Mouse (Mus musculus): ENCODE results near the gene Pef1. TPM values are rescaled to one million over a fixed set of nuclear protein-coding genes. Genes with fewer than 3 reads are reported as not detected.

The Pef1 gene
- polyA plus RNA-seq, 1 experiment, result 56.9 TPM

DNA sequence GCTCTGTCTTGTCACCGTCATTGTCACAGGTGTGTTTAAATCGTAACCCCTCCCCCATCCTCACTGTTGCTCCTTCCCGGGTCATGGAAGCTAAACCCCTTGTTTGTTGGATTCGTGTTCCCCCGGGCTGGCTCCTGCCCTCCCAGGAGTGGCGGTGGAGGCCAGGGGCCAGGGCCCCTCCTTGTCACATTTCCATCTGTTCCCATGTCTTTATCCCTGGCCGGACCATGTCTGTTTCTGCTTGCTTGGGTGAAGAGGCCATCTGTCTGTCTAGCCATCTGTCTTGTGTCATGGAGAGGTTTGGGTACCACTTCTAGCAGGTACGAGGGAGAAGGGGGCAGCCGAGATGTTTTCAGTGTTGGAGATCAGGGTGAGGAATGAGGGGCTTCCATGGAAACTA lies 20.1 kb upstream of the Pef1 start:
- TF ChIP-seq POLR2A (IDR thresholded peaks at IDR 0.05; ENCODE audit: insufficient read depth, low read length) (no peak), EP300 (IDR thresholded peaks at IDR 0.05; ENCODE audit: insufficient read depth, low read depth, low read length) (no peak), CTCF (IDR thresholded peaks at IDR 0.05; ENCODE audit: low read depth, low read length) (no peak)
- no peak overlapping the region for H3K4me3 ChIP-seq (ENCODE audit: low read depth, low read length)
- no peak overlapping the region for H3K9ac ChIP-seq (ENCODE audit: low read depth, poor library complexity, severe bottlenecking)
- no peaks in the 10 kb centered on the region for H3K9me3 ChIP-seq (replicated peaks; ENCODE audit: control insufficient read depth, insufficient read depth, low read length, poor library complexity, severe bottlenecking)
- H3K27me3 ChIP-seq (ENCODE audit: control insufficient read depth, insufficient read depth, low read length, poor library complexity, severe bottlenecking), result no peaks in the 10 kb centered on the region
- no peak overlapping the region for H3K27ac ChIP-seq (ENCODE audit: insufficient read depth, low read length)
- H3K36me3 ChIP-seq (ENCODE audit: control insufficient read depth, insufficient read depth, low read length, poor library complexity, severe bottlenecking), result no peaks in the 10 kb centered on the region
- H3K4me1 ChIP-seq (ENCODE audit: control insufficient read depth, insufficient read depth, low read length), result no peaks in the 10 kb centered on the region

DNA sequence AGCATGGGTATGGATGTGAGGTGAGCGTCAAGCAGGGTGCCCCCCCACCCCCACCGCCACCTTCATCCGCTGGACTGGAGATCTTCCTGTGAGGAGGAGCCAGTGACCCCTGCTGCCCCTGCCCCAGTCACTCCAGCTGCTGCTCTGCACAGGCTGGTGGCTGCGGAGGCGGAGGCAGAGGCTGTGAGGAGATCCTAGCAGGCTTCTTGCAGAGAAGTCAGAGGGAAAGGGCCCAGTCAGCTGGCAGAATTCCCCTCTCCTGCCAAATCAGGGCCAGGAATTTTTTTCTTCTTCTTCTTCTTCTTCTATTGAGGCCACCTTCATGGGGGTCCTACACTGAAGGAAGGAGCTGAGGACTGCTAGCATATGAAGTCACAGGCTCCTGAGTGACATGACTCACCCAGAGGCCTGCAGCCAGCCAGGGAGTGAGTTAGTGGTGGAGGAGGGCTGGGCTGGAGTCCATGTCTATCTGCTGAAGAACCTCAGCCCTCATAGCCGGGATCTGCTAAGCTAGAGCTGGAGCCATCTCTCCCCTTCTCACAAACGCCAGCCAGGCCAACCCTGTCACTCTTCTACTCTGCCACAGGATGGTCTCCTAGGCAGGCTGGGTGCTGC lies 17.9 kb upstream of the Pef1 start:
- no peaks in the 10 kb centered on the region for H3K4me1 ChIP-seq (ENCODE audit: control insufficient read depth, insufficient read depth, low read length)
- H3K4me3 ChIP-seq (ENCODE audit: low read depth, low read length), result no peak overlapping the region
- no peak overlapping the region for H3K27ac ChIP-seq (ENCODE audit: insufficient read depth, low read length)
- no peak overlapping the region for H3K9ac ChIP-seq (ENCODE audit: low read depth, poor library complexity, severe bottlenecking)
- no peaks in the 10 kb centered on the region for H3K9me3 ChIP-seq (replicated peaks; ENCODE audit: control insufficient read depth, insufficient read depth, low read length, poor library complexity, severe bottlenecking)
- no peak for TF ChIP-seq CTCF (IDR thresholded peaks at IDR 0.05; ENCODE audit: low read depth, low read length)
- TF ChIP-seq POLR2A (IDR thresholded peaks at IDR 0.05; ENCODE audit: insufficient read depth, low read length), result no peak
- TF ChIP-seq EP300 (IDR thresholded peaks at IDR 0.05; ENCODE audit: insufficient read depth, low read depth, low read length), result no peak
- no peaks in the 10 kb centered on the region for H3K36me3 ChIP-seq (ENCODE audit: control insufficient read depth, insufficient read depth, low read length, poor library complexity, severe bottlenecking)
- H3K27me3 ChIP-seq (ENCODE audit: control insufficient read depth, insufficient read depth, low read length, poor library complexity, severe bottlenecking), result no peaks in the 10 kb centered on the region

DNA sequence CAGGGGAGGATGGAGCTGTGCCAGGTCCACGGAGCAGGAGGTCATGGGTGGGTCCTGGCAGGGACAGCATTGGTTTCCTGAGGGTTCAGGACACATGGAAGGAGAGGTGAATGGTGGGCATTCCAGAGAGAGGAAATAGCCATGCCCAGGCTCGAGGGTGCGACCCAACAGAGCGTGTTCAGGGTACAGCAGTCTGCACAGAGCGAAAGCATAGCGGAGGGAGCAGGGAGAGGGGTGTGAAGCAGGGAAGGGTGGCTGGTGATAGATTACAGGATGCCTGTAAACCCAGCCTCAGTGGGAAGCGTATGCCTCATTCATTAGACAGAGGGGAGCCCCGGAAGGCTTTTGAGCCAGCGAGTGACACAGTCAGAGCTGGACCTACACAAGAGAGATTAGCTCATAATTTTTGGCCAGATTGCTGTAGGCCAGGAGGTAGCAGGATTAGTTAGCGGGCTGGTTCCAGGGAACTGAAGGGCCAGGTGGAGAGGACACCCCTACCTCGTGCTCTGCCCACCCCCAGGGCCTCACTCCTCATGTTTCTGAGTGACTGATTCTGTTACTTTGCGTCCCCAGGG lies 17.0 kb upstream of the Pef1 start:
- Histone ChIP-seq H3K27ac (ENCODE audit: insufficient read depth, low read length) (no peak overlapping the region), H3K27me3 (ENCODE audit: control insufficient read depth, insufficient read depth, low read length, poor library complexity, severe bottlenecking) (no peaks in the 10 kb centered on the region), H3K9me3 (replicated peaks; ENCODE audit: control insufficient read depth, insufficient read depth, low read length, poor library complexity, severe bottlenecking) (no peaks in the 10 kb centered on the region), H3K4me1 (ENCODE audit: control insufficient read depth, insufficient read depth, low read length) (no peaks in the 10 kb centered on the region), H3K9ac (ENCODE audit: low read depth, poor library complexity, severe bottlenecking) (no peak overlapping the region), H3K36me3 (ENCODE audit: control insufficient read depth, insufficient read depth, low read length, poor library complexity, severe bottlenecking) (no peaks in the 10 kb centered on the region), H3K4me3 (ENCODE audit: low read depth, low read length) (no peak overlapping the region)
- no peak for TF ChIP-seq POLR2A (IDR thresholded peaks at IDR 0.05; ENCODE audit: insufficient read depth, low read length)
- TF ChIP-seq CTCF (IDR thresholded peaks at IDR 0.05; ENCODE audit: low read depth, low read length), result no peak
- no peak for TF ChIP-seq EP300 (IDR thresholded peaks at IDR 0.05; ENCODE audit: insufficient read depth, low read depth, low read length)

DNA sequence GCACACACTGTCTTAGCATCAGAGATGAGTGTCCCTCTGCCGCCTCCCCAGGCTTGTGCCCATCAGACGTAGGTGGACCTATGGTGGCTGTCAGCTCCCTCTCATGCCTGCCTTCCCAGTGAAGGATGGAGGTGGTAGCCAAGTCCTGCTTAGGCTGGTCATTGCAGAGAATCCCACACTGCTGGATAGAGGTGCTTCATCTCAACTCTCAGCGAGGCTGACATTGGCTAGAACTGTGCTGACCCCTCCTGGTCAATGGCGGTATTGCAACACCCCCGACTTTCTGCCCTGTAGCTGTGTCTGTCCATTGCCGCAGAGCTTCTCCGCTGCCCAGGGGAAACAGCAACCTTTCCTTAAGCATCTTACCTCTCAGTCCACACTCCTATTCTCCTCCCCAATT lies 15.1 kb upstream of the Pef1 start:
- Histone ChIP-seq H3K4me3 (ENCODE audit: low read depth, low read length) (no peak overlapping the region), H3K9me3 (replicated peaks; ENCODE audit: control insufficient read depth, insufficient read depth, low read length, poor library complexity, severe bottlenecking) (no peaks in the 10 kb centered on the region), H3K4me1 (ENCODE audit: control insufficient read depth, insufficient read depth, low read length) (no peaks in the 10 kb centered on the region), H3K27me3 (ENCODE audit: control insufficient read depth, insufficient read depth, low read length, poor library complexity, severe bottlenecking) (no peaks in the 10 kb centered on the region; the same call in 1 of the 2 replicates), H3K36me3 (ENCODE audit: control insufficient read depth, insufficient read depth, low read length, poor library complexity, severe bottlenecking) (no peaks in the 10 kb centered on the region), H3K9ac (ENCODE audit: low read depth, poor library complexity, severe bottlenecking) (no peak overlapping the region), H3K27ac (ENCODE audit: insufficient read depth, low read length) (no peak overlapping the region)
- TF ChIP-seq CTCF (IDR thresholded peaks at IDR 0.05; ENCODE audit: low read depth, low read length), result peak; percentile 99
- TF ChIP-seq POLR2A (IDR thresholded peaks at IDR 0.05; ENCODE audit: insufficient read depth, low read length), result no peak

DNA sequence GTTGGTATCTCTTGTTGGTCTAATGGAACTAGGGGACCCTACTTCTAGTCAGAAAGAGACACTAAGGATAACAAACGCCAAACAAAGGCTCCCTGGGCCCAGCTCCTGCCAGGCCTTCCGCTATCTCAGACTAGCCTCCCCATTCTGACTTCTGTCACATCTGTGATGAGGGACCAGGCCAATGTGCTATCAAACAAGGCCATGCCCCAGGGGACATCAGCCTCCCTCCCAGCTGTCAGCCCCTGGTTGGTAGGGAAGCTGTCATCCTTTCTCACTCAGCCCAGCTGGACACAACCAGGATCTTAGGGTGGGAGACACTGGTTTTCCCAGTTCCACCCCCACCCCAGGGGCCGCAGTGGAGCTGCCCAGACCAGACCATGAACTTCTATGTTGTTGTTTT lies 7.2 kb upstream of the Pef1 start:
- Histone ChIP-seq H3K27ac (ENCODE audit: insufficient read depth, low read length) (no peak overlapping the region), H3K27me3 (ENCODE audit: control insufficient read depth, insufficient read depth, low read length, poor library complexity, severe bottlenecking) (peaks cover 3% of the 10 kb centered on the region), H3K4me3 (ENCODE audit: low read depth, low read length) (no peak overlapping the region), H3K9me3 (replicated peaks; ENCODE audit: control insufficient read depth, insufficient read depth, low read length, poor library complexity, severe bottlenecking) (no peaks in the 10 kb centered on the region), H3K9ac (ENCODE audit: low read depth, poor library complexity, severe bottlenecking) (no peak overlapping the region), H3K36me3 (ENCODE audit: control insufficient read depth, insufficient read depth, low read length, poor library complexity, severe bottlenecking) (no peaks in the 10 kb centered on the region), H3K4me1 (ENCODE audit: control insufficient read depth, insufficient read depth, low read length) (no peaks in the 10 kb centered on the region)
- no peak for TF ChIP-seq CTCF (IDR thresholded peaks at IDR 0.05; ENCODE audit: low read depth, low read length)
- no peak for TF ChIP-seq POLR2A (IDR thresholded peaks at IDR 0.05; ENCODE audit: insufficient read depth, low read length)
- no peak for TF ChIP-seq EP300 (IDR thresholded peaks at IDR 0.05; ENCODE audit: insufficient read depth, low read depth, low read length)

DNA sequence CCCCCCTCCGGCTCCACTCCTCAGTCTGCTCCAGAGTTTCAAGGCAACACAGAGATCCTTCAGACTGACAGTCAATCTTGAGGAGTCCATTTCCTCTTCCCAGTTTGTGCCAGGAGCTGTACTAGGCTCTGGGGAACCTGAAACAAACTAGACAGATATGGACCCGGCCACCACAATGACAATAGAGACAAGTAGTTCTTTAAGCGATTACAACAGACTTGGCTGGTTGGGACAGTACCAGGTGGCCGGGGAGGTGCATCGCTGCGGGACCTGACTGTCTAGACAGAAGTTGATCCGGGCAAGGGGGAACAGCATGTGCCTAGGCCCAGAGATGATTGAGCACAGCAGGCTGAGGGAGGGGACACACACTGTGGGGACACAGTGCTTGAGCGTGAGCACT lies 1.2 kb upstream of the Pef1 start:
- no peak for TF ChIP-seq CTCF (IDR thresholded peaks at IDR 0.05; ENCODE audit: low read depth, low read length)
- H3K4me1 ChIP-seq (ENCODE audit: control insufficient read depth, insufficient read depth, low read length), result peaks cover 5% of the 10 kb centered on the region
- H3K4me3 ChIP-seq (ENCODE audit: low read depth, low read length), result no peak overlapping the region
- H3K36me3 ChIP-seq (ENCODE audit: control insufficient read depth, insufficient read depth, low read length, poor library complexity, severe bottlenecking), result no peaks in the 10 kb centered on the region
- no peak overlapping the region for H3K9ac ChIP-seq (ENCODE audit: low read depth, poor library complexity, severe bottlenecking)
- H3K9me3 ChIP-seq (replicated peaks; ENCODE audit: control insufficient read depth, insufficient read depth, low read length, poor library complexity, severe bottlenecking), result 0 out of 2 replicates have a peak, but pooled peaks cover 2% of the 10 kb centered on the region
- no peak overlapping the region for H3K27ac ChIP-seq (ENCODE audit: insufficient read depth, low read length)
- peaks cover 4% of the 10 kb centered on the region; the same call in 1 of the 2 replicates for H3K27me3 ChIP-seq (ENCODE audit: control insufficient read depth, insufficient read depth, low read length, poor library complexity, severe bottlenecking)

All from ES-Bruce4 (cell line).